Mouse (Mus musculus): Measurements from ENCODE around the gene Pdia5. TPM values are rescaled to one million over a fixed set of nuclear protein-coding genes. Genes with fewer than 3 reads are reported as not detected.

Pdia5 gene
- total and polyA plus RNA-seq, 3 experiments, result not detected

DNA sequence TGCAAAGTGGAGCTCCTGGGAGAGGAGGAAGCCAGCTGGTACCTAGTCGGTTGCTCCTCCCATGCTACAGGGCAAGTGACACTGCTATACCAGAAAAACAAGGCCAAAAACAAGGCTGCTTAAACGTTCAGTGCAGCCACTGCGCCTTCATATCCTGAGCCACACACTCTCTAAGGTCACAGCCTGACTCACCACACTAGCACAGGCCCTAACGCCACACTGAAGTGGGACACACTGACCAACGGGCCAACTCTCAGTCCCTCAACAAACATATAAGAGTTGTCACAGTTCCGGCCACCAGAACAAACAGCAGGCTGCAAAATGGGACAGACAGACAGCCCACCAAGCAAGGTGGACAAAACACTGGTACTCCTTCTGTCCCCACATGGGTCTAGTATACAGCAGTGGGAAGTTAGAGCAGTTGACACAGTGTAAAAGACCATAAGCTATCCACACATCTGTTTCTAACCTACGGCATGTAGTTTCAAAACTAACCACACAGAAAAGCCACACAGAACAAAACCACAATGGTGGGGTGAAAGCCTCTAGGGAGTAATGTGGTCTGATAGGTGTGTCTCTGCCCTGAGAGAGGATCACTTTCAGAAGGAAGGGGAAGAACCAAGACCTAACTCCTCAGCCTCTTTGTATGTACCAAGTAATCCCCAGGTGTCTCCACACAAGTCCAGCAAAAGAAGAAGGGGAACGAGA, 6.0 kb downstream of the Pdia5 start:
- no peak overlapping the region for H3K27ac ChIP-seq (ENCODE audit: control insufficient read depth, low read depth, low read length)
- no peak overlapping the region for H3K9ac ChIP-seq (ENCODE audit: control insufficient read depth, low read depth, low read length, poor library complexity, severe bottlenecking)
- no peaks in the 10 kb centered on the region for H3K9me3 ChIP-seq (replicated peaks; ENCODE audit: insufficient read depth, low read length)
- no peak for TF ChIP-seq GABPA (IDR thresholded peaks at IDR 0.05; ENCODE audit: low read depth, low read length)
- no peak for TF ChIP-seq MYB (IDR thresholded peaks at IDR 0.05; ENCODE audit: low read depth, low read length)
- TF ChIP-seq SIN3A (IDR thresholded peaks at IDR 0.05; ENCODE audit: low read length), result no peak
- no peaks in the 10 kb centered on the region for H3K4me1 ChIP-seq (ENCODE audit: control insufficient read depth in 1 of 2, insufficient read depth in 2 of 2, low read length in 2 of 2)
- no peaks in the 10 kb centered on the region for H3K27me3 ChIP-seq (ENCODE audit: control insufficient read depth in 1 of 2, insufficient read depth in 2 of 2, low read length in 2 of 2)
- no peaks in the 10 kb centered on the region for H3K79me2 ChIP-seq (ENCODE audit: control insufficient read depth, insufficient read depth, low read length, poor library complexity)
- H3K4me3 ChIP-seq (ENCODE audit: control insufficient read depth in 1 of 2, insufficient read depth in 1 of 2, low read depth in 2 of 2, low read length in 2 of 2), result no peak overlapping the region
- H3K36me3 ChIP-seq (ENCODE audit: control insufficient read depth in 1 of 2, insufficient read depth in 2 of 2, low read length in 2 of 2), result no peaks in the 10 kb centered on the region
- no peak for DNase-seq (ENCODE audit: low read depth, low spot score)

DNA sequence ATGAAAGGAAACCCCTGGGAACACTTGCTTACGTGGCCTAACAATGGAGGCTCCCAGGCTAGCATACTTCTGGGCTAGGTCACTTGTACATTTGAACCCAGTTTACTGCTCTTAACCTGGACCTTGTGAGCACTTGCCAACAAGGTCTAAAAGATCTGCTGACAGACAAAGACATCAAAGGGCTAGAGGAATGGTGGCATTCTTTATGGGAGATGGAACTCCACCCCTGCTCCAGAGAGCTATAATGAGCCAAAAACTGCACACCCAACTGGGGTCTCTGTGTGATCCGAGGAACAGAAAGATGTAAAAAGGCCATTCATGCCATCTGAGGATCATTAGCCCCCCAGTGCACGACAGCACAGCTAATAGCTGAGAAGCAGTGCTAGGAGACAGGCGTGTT, 6.6 kb downstream of the Pdia5 start:
- no peaks in the 10 kb centered on the region for H3K36me3 ChIP-seq (ENCODE audit: control insufficient read depth in 1 of 2, insufficient read depth in 2 of 2, low read length in 2 of 2)
- no peak for DNase-seq (ENCODE audit: low read depth, low spot score)
- H3K27ac ChIP-seq (ENCODE audit: control insufficient read depth, low read depth, low read length), result no peak overlapping the region
- TF ChIP-seq CHD1 (IDR thresholded peaks at IDR 0.05; ENCODE audit: low read depth, low read length) (no peak), MEF2A (IDR thresholded peaks at IDR 0.05; ENCODE audit: extremely low read depth, insufficient replicate concordance, low read depth, low read length, poor library complexity, severe bottlenecking) (no peak), POLR2AphosphoS2 (IDR thresholded peaks at IDR 0.05; ENCODE audit: low read length) (no peak), GABPA (IDR thresholded peaks at IDR 0.05; ENCODE audit: low read depth, low read length) (no peak), CTCF (IDR thresholded peaks at IDR 0.05 in 2 of 3, conservative IDR thresholded peaks at IDR 0.05 in 1 of 3; ENCODE audit: control insufficient read depth in 1 of 3, insufficient read depth in 1 of 3, low read depth in 2 of 3, low read length in 3 of 3, poor library complexity in 1 of 3, severe bottlenecking in 1 of 3) (no peak), GATA1 (IDR thresholded peaks at IDR 0.05; ENCODE audit: low read depth, low read length) (no peak), MAX (IDR thresholded peaks at IDR 0.05; ENCODE audit: low read length) (no peak), TCF12 (IDR thresholded peaks at IDR 0.05; ENCODE audit: low read depth, low read length) (no peak), EP300 (IDR thresholded peaks at IDR 0.05; ENCODE audit: low read depth in 1 of 2, low read length in 2 of 2) (no peak), TAL1 (IDR thresholded peaks at IDR 0.05; ENCODE audit: low read length) (no peak), KAT2A (conservative IDR thresholded peaks at IDR 0.05; ENCODE audit: low read depth, low read length) (no peak), RAD21 (IDR thresholded peaks at IDR 0.05; ENCODE audit: low read depth, low read length) (no peak), ELF1 (IDR thresholded peaks at IDR 0.05; ENCODE audit: low read depth, low read length) (no peak), MAZ (IDR thresholded peaks at IDR 0.05; ENCODE audit: low read depth, low read length) (no peak), ZNF384 (IDR thresholded peaks at IDR 0.05; ENCODE audit: low read depth, low read length) (no peak), MYC (IDR thresholded peaks at IDR 0.05; ENCODE audit: low read depth, low read length) (no peak), POLR2AphosphoS5 (IDR thresholded peaks at IDR 0.05; ENCODE audit: borderline replicate concordance, low read depth, low read length) (no peak)
- no peaks in the 10 kb centered on the region for H3K9me3 ChIP-seq (replicated peaks; ENCODE audit: insufficient read depth, low read length)
- no peaks in the 10 kb centered on the region for H3K27me3 ChIP-seq (ENCODE audit: control insufficient read depth in 1 of 2, insufficient read depth in 2 of 2, low read length in 2 of 2)
- no peak overlapping the region for H3K4me3 ChIP-seq (ENCODE audit: control insufficient read depth in 1 of 2, insufficient read depth in 1 of 2, low read depth in 2 of 2, low read length in 2 of 2)
- no peaks in the 10 kb centered on the region for H3K79me2 ChIP-seq (ENCODE audit: control insufficient read depth, insufficient read depth, low read length, poor library complexity)
- no peak overlapping the region for H3K9ac ChIP-seq (ENCODE audit: control insufficient read depth, low read depth, low read length, poor library complexity, severe bottlenecking)
- H3K4me1 ChIP-seq (ENCODE audit: control insufficient read depth in 1 of 2, insufficient read depth in 2 of 2, low read length in 2 of 2), result no peaks in the 10 kb centered on the region

Data from MEL (cell line).